Mouse (Mus musculus) spleen, adult 2 months (tissue): ENCODE data around the gene Pias4.

Experiments used
- CTCF ChIP-seq: fragments of 200-500 bp; IDR thresholded peaks from 2 replicates; pipeline ENCODE4 v1.5.1; 2011; ENCODE audit warnings: mild to moderate bottlenecking, inconsistent platforms; ENCODE audit not compliant: insufficient read depth, insufficient read length, insufficient replicate concordance; ENCODE audit errors: extremely low read depth
- POLR2A ChIP-seq: fragments of 200-500 bp; IDR thresholded peaks from 2 replicates; pipeline ENCODE4 v1.6.1; 2011; ENCODE audit warnings: low read depth, low read length, inconsistent platforms

GRCm38 (mm10) chr10:81216260-81216659 lies 48.5 kb upstream of the Pias4 start:
- TF ChIP-seq CTCF, result no peak
- no peak for TF ChIP-seq POLR2A
